Mouse (Mus musculus): ENCODE measurements around the gene Dhx58.

GRCm38 (mm10) chr11:100710528-100710927, 6.5 kb upstream of the Dhx58 start:
- TF ChIP-seq POLR2A (IDR thresholded peaks at IDR 0.05; ENCODE audit: control insufficient read depth, extremely low read depth, insufficient read depth, low read length, poor library complexity) (no peak), CTCF (IDR thresholded peaks at IDR 0.05; ENCODE audit: borderline replicate concordance, control insufficient read depth, extremely low read depth, insufficient read depth, low read length, poor library complexity) (no peak)
